Mouse (Mus musculus) fibroblast of lung, adult 2 months (primary cell): ENCODE results near the gene Cacna1c.
A peak's percentile ranks its signal among the peaks of the same experiment; 100 is the strongest.

Experiments used
- DNase-seq: peaks from one replicate; pipeline ENCODE4 v3.0.0-alpha.2; 2011; ENCODE audit warnings: low read depth

Cacna1c gene

GRCm38 (mm10) chr6:118851086-118851485 is 345.1 kb downstream of the Cacna1c start:
- DNase-seq: no peak

GRCm38 (mm10) chr6:118848640-118849039 is 347.6 kb downstream of the Cacna1c start:
- DNase-seq: no peak

- no peak for DNase-seq
Observed at GRCm38 (mm10) chr6:118847751-118848150, 348.5 kb downstream of the Cacna1c start.

GRCm38 (mm10) chr6:118845829-118846228 is 350.4 kb downstream of the Cacna1c start:
- no peak for DNase-seq

GRCm38 (mm10) chr6:118845180-118845579 is 351.0 kb downstream of the Cacna1c start:
- DNase-seq: no peak

- no peak for DNase-seq
Observed at GRCm38 (mm10) chr6:118843566-118843965, 352.7 kb downstream of the Cacna1c start.

GRCm38 (mm10) chr6:118841892-118842291 is 354.3 kb downstream of the Cacna1c start:
- no peak for DNase-seq

- DNase-seq: no peak
Observed at GRCm38 (mm10) chr6:118838919-118839915, 357.0 kb downstream of the Cacna1c start.

- DNase-seq: no peak
Observed at GRCm38 (mm10) chr6:118836693-118837092, 359.5 kb downstream of the Cacna1c start.

GRCm38 (mm10) chr6:118834046-118834445 is 362.2 kb downstream of the Cacna1c start:
- no peak for DNase-seq

GRCm38 (mm10) chr6:118833049-118833448 is 363.2 kb downstream of the Cacna1c start:
- no peak for DNase-seq

- DNase-seq: no peak
Observed at GRCm38 (mm10) chr6:118832616-118833015, 363.6 kb downstream of the Cacna1c start.

GRCm38 (mm10) chr6:118830851-118831250 is 365.4 kb downstream of the Cacna1c start:
- no peak for DNase-seq

GRCm38 (mm10) chr6:118828187-118828586 is 368.0 kb downstream of the Cacna1c start:
- DNase-seq: no peak

GRCm38 (mm10) chr6:118827560-118827959 is 368.7 kb downstream of the Cacna1c start:
- DNase-seq: no peak

- peak; percentile 90 for DNase-seq
Observed at GRCm38 (mm10) chr6:118825400-118825871, 370.8 kb downstream of the Cacna1c start.

GRCm38 (mm10) chr6:118821536-118821935 is 374.7 kb downstream of the Cacna1c start:
- DNase-seq: no peak

- DNase-seq: no peak
Observed at GRCm38 (mm10) chr6:118819657-118820056, 376.6 kb downstream of the Cacna1c start.

GRCm38 (mm10) chr6:118817928-118818503 is 378.2 kb downstream of the Cacna1c start:
- no peak for DNase-seq

GRCm38 (mm10) chr6:118816253-118816652 is 380.0 kb downstream of the Cacna1c start:
- DNase-seq: no peak

GRCm38 (mm10) chr6:118812556-118812955 is 383.7 kb downstream of the Cacna1c start:
- DNase-seq: no peak

GRCm38 (mm10) chr6:118812007-118812406 is 384.2 kb downstream of the Cacna1c start:
- no peak for DNase-seq

- DNase-seq: no peak
Observed at GRCm38 (mm10) chr6:118810834-118811233, 385.4 kb downstream of the Cacna1c start.
